Mouse (Mus musculus): ENCODE measurements around the gene Gm13078. TPM values are rescaled to one million over a fixed set of nuclear protein-coding genes. Genes with fewer than 3 reads are reported as not detected.

The Gm13078 gene
- not detected for polyA plus RNA-seq (2017; shearing (Covaris generic))

GRCm38 (mm10) chr4:143719155-143719554 is at the start of gene Gm13078:
TSS of gene Gm13078 (plus strand) at chr4:143719455.

DNA sequence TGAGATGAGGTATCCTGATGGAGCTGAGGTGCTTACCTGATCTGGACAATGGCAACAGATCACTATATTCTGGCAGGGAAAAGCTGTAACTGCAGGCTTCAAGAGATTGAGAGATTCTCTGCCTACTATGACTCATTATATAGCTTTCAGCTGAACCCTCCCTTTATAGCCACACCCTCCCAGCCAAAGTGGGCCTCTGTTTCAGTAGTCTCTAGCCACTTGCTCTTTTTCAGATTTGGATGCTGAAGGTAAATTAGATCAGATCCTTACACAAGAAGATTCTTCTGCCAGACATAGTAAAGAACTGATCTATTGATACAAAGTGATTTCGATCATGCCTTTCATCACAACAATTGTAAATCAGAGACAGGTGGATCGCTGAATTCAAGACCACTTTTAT is 16.6 kb upstream of the Gm13078 start, which contains the start of gene Gm13089:
TSS of gene Gm13089 (minus strand) at position 101 of the 400 bp plus-strand sequence.

Other genes with a start within 250 kb of the Gm13078 start
- not detected for gene Gm13043, start 208.1 kb upstream of the Gm13078 start, polyA plus RNA-seq (2017; shearing (Covaris generic))
- not detected for gene Gm13040, start 183.5 kb upstream of the Gm13078 start, polyA plus RNA-seq (2017; shearing (Covaris generic))
- gene BC080695, start 167.8 kb upstream of the Gm13078 start, polyA plus RNA-seq (2017; shearing (Covaris generic)): not detected
- gene Gm13057, start 167.7 kb upstream of the Gm13078 start, polyA plus RNA-seq (2017; shearing (Covaris generic)): not detected
- gene Gm13083, start 104.5 kb upstream of the Gm13078 start, polyA plus RNA-seq (2017; shearing (Covaris generic)): not detected
- not detected for gene Gm13088, start 62.2 kb upstream of the Gm13078 start, polyA plus RNA-seq (2017; shearing (Covaris generic))
- not detected for gene Gm13089, start 16.7 kb upstream of the Gm13078 start, polyA plus RNA-seq (2017; shearing (Covaris generic))
- not detected for gene Gm13023, start 69.9 kb downstream of the Gm13078 start, polyA plus RNA-seq (2017; shearing (Covaris generic))
- gene Gm13084, start 96.6 kb downstream of the Gm13078 start, polyA plus RNA-seq (2017; shearing (Covaris generic)): not detected
- gene Gm13103, start 127.0 kb downstream of the Gm13078 start, polyA plus RNA-seq (2017; shearing (Covaris generic)): not detected
- gene Pramef6, start 180.9 kb downstream of the Gm13078 start, polyA plus RNA-seq (2017; shearing (Covaris generic)): not detected
- not detected for gene Pramef25, start 231.6 kb downstream of the Gm13078 start, polyA plus RNA-seq (2017; shearing (Covaris generic))
- gene Gm13101, start 247.5 kb downstream of the Gm13078 start, polyA plus RNA-seq (2017; shearing (Covaris generic)): not detected

Measured in CD4-positive, CD25-positive, alpha-beta regulatory T cell (primary cell).